Mouse (Mus musculus): ENCODE measurements around the gene Clk4. TPM values are rescaled to one million over a fixed set of nuclear protein-coding genes. Genes with fewer than 3 reads are reported as not detected.
A peak's percentile ranks its signal among the peaks of the same experiment; 100 is the strongest.

Gene Clk4
- polyA plus RNA-seq, 1 experiment: 201 TPM

DNA sequence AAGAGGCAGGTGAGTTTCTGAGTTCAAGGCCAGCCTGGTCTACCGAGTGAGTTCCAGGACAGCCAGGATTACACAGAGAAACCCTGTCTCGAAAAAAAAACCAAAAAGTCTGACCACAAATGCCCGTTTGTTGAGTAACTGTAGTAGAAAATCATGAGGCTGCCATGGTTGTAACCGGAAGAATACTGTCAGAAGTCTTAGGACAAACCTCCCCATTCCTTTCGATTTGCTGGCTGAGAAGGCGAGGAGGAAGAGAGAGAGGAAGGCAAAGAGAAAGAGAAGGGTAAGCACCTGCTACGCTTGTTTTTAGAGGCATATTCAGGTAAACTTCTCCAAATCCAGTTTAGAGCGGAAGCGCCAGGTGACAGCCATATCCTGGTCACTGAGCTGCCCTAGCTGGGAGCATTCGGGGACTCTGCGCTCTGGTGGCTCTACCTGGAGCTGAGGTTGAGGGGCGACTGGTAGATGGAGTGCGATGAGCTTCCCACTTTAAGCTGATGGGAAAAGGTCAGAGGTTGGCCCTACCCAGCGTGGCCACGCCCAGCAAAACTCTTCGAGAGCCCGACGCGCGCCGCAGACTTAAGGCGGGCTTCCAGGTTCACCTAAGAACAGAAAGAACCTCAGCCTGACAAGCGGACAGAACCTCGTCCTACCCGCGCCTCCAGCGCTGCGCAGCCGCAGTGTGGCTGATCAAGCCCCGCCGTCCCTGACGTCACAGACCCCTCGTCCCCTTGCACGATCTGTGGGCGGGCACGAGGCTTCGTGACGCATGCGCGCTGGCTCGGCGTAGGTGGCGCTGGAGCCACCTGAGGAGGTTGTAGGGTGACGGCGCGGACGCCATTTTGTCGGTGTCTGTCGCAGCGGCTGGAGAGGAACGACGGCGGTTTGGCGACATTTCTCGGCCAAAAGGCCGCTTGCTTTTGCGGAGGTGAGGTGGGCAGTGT, 1.1 kb downstream of the Clk4 start, which contains the start of gene BC049762:
BC049762 (minus strand) TSS at position 705 of the 944 bp plus-strand sequence.
- peak; percentile 99 for DNase-seq
- TF ChIP-seq POLR2A (IDR thresholded peaks at IDR 0.05; ENCODE audit: borderline replicate concordance, insufficient read depth, low read length): peak; percentile 99
- no peak for TF ChIP-seq CTCF (IDR thresholded peaks at IDR 0.05; ENCODE audit: borderline replicate concordance, insufficient read depth, low read depth, low read length)
- 6% methylated on average over 57 of the region's 57 CpGs for WGBS

DNA sequence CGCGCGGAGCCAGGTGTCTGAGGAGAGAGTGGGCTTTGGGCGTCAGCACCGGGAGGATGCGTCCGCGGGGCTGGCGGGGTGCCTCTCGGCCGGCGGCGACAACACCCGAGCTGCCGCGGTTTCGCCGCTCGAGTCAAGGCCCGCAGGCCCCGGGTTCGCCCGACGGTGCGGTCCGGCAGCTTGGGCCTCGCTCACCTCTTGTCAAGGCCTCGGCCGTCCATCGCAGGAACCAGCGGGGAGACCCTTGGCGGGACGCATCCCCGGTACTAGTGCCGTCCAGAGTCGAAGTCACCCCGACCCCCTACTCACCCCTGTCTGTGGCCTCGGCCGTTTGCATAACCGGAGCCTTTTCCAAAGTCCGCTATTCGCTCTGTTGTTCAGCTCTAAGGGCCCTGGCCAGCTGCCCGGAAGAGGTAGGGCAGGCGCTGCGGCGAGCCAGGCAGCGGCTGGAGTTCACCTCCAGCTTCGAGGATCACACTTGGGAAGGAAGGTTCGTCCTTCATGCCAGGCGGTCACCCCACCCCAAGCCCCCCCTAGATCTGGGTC, 1.8 kb downstream of the Clk4 start:
- TF ChIP-seq POLR2A (IDR thresholded peaks at IDR 0.05; ENCODE audit: borderline replicate concordance, insufficient read depth, low read length) (no peak), CTCF (IDR thresholded peaks at IDR 0.05; ENCODE audit: borderline replicate concordance, insufficient read depth, low read depth, low read length) (no peak)
- WGBS: under 1% methylated on average over 50 of the region's 50 CpGs
- peak overlapping the region; percentile 89 for H3K27ac ChIP-seq (ENCODE audit: insufficient read depth, low read length)
- peak in 1 of 2 experiments; percentile 70 for DNase-seq
- peaks cover 6% of the 10 kb centered on the region; the same call in 1 of the 2 replicates for H3K4me1 ChIP-seq (ENCODE audit: control insufficient read depth, insufficient read depth, low read length)
- peak overlapping the region; percentile 82 for H3K4me3 ChIP-seq (replicated peaks; ENCODE audit: insufficient read depth, low read depth, low read length)
- no peaks in the 10 kb centered on the region for H3K27me3 ChIP-seq (ENCODE audit: control insufficient read depth, insufficient read depth, low read length)

More for the DNA sequence above, 1.1 kb downstream of the Clk4 start, which contains the start of gene BC049762:
- peak within 1 kb of the TSS; percentile 89 for H3K27ac ChIP-seq (ENCODE audit: insufficient read depth, low read length)
- H3K4me3 ChIP-seq (replicated peaks; ENCODE audit: insufficient read depth, low read depth, low read length): peak within 1 kb of the TSS; percentile 82
- no peaks in the 10 kb centered on the region for H3K27me3 ChIP-seq (ENCODE audit: control insufficient read depth, insufficient read depth, low read length)
- H3K4me1 ChIP-seq (ENCODE audit: control insufficient read depth, insufficient read depth, low read length): peaks cover 6% of the 10 kb centered on the region; the same call in 1 of the 2 replicates

DNA sequence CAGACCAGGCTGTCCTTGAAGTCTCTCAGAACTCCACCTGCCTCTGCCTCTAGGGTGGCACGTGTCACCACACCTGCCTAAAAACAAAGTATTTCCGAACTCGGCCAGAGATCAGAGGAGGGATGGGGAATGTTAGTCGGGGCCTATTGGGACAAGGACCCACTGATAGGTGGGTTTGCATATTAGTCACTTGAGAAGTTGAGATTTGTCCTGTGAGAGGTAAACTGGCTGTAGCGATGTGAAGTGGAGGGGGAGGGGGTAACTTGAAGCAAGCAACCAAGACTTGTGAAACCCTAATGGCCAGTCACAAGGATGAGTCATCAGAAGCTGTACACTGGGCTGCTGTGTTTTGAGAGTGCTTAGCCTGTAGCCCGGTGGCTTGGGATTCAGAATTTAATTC, 2.8 kb downstream of the Clk4 start:
- H3K4me1 ChIP-seq (ENCODE audit: control insufficient read depth, insufficient read depth, low read length): peaks cover 6% of the 10 kb centered on the region; the same call in 1 of the 2 replicates
- no peak overlapping the region for H3K27ac ChIP-seq (ENCODE audit: insufficient read depth, low read length)
- H3K27me3 ChIP-seq (ENCODE audit: control insufficient read depth, insufficient read depth, low read length): no peaks in the 10 kb centered on the region
- 10% methylated on average over 6 of the region's 6 CpGs for WGBS
- peak overlapping the region; percentile 82 for H3K4me3 ChIP-seq (replicated peaks; ENCODE audit: insufficient read depth, low read depth, low read length)
- TF ChIP-seq POLR2A (IDR thresholded peaks at IDR 0.05; ENCODE audit: borderline replicate concordance, insufficient read depth, low read length) (no peak), CTCF (IDR thresholded peaks at IDR 0.05; ENCODE audit: borderline replicate concordance, insufficient read depth, low read depth, low read length) (no peak)
- peak in 1 of 2 experiments; percentile 26 for DNase-seq

DNA sequence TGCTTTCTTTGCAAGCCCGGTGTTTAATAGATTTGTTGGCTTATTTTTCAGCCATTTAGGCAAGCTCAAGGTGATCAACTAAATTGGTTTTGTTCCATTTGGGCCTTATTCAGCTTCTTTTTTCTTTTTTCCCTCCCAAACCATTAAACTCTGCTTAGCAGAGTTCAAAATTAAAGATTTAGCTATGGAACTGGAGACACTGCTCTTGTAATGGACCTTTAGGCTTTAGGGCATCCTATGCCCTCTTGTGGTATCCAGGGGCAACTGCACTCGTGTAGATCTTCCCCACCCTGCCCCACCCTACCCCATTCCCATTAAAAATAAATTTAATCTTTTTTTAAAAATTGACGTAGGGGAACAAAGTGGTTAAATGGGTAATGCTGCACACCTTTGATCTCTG, 3.8 kb downstream of the Clk4 start:
- TF ChIP-seq CTCF (IDR thresholded peaks at IDR 0.05; ENCODE audit: borderline replicate concordance, insufficient read depth, low read depth, low read length): peak; percentile 57; the same call in 1 of the 2 replicates
- TF ChIP-seq POLR2A (IDR thresholded peaks at IDR 0.05; ENCODE audit: borderline replicate concordance, insufficient read depth, low read length): no peak
- Histone ChIP-seq H3K27me3 (ENCODE audit: control insufficient read depth, insufficient read depth, low read length) (no peaks in the 10 kb centered on the region), H3K27ac (ENCODE audit: insufficient read depth, low read length) (no peak overlapping the region), H3K4me3 (replicated peaks; ENCODE audit: insufficient read depth, low read depth, low read length) (peak overlapping the region; percentile 24), H3K4me1 (ENCODE audit: control insufficient read depth, insufficient read depth, low read length) (peaks cover 7% of the 10 kb centered on the region)
- WGBS: 29% methylated on average over 3 of the region's 3 CpGs
- peak; percentile 32 to 41 for DNase-seq

DNA sequence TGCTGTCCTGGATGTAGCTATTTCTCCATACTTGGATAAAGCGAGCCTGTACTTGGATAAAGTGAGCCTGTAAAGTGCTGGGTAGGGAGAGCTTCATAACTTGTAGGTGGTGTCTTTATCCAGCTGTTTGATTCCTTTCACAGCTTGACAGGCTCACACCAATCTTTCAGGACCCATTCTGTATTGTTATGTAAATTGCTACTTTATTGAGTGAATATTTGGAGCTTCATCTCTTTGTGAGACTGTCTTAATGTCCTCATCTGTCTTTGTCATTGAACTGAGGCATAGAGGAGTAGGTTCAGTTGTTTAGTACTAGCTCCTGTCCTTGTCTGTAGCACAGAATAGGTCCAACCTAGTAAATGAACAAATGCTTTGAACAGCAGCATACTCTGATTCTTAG, 12.9 kb downstream of the Clk4 start:
- H3K4me3 ChIP-seq (replicated peaks; ENCODE audit: insufficient read depth, low read depth, low read length): no peak overlapping the region
- WGBS: 72% methylated on average over 1 of the region's 1 CpGs
- no peak overlapping the region for H3K27ac ChIP-seq (ENCODE audit: insufficient read depth, low read length)
- H3K4me1 ChIP-seq (ENCODE audit: control insufficient read depth, insufficient read depth, low read length): peaks cover 6% of the 10 kb centered on the region
- DNase-seq: no peak
- H3K27me3 ChIP-seq (ENCODE audit: control insufficient read depth, insufficient read depth, low read length): no peaks in the 10 kb centered on the region
- TF ChIP-seq CTCF (IDR thresholded peaks at IDR 0.05; ENCODE audit: borderline replicate concordance, insufficient read depth, low read depth, low read length): no peak
- no peak for TF ChIP-seq POLR2A (IDR thresholded peaks at IDR 0.05; ENCODE audit: borderline replicate concordance, insufficient read depth, low read length)

DNA sequence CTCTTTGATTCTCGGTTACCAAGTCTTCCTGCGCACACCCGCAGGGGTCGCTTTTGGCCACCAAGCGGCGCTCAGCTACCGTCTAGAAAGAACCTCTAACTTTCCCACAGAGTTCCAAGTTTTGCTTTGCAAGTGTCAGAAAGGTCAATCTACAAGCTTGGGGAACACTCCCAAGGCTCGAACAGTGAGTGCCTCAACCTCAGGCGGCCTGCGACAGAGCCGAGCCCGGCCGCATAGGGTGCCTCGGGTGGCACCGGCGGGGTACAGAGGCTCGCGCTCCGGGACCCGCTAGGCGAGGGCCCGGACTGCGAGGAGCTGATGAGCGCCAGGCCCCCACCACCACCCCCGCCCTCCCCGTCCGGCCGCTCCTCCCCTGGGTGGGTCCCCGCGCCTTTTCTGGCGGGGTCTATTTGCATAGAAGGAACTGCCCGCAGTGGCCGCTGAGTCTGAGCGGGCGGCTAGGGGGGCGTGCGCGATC, 28.1 kb downstream of the Clk4 start, which contains the start of gene Col23a1:
Col23a1 (plus strand) TSS at position 357 of the 478 bp plus-strand sequence.
- Histone ChIP-seq H3K4me1 (ENCODE audit: control insufficient read depth, insufficient read depth, low read length) (no peaks in the 10 kb centered on the region), H3K27ac (ENCODE audit: insufficient read depth, low read length) (no peak within 1 kb of the TSS), H3K27me3 (ENCODE audit: control insufficient read depth, insufficient read depth, low read length) (peaks cover 2% of the 10 kb centered on the region; the same call in 1 of the 2 replicates), H3K4me3 (replicated peaks; ENCODE audit: insufficient read depth, low read depth, low read length) (peak within 1 kb of the TSS; percentile 34)
- DNase-seq: peak; percentile 46 to 55
- under 1% methylated on average over 37 of the region's 38 CpGs for WGBS
- TF ChIP-seq CTCF (IDR thresholded peaks at IDR 0.05; ENCODE audit: borderline replicate concordance, insufficient read depth, low read depth, low read length): peak; percentile 69
- TF ChIP-seq POLR2A (IDR thresholded peaks at IDR 0.05; ENCODE audit: borderline replicate concordance, insufficient read depth, low read length): no peak

DNA sequence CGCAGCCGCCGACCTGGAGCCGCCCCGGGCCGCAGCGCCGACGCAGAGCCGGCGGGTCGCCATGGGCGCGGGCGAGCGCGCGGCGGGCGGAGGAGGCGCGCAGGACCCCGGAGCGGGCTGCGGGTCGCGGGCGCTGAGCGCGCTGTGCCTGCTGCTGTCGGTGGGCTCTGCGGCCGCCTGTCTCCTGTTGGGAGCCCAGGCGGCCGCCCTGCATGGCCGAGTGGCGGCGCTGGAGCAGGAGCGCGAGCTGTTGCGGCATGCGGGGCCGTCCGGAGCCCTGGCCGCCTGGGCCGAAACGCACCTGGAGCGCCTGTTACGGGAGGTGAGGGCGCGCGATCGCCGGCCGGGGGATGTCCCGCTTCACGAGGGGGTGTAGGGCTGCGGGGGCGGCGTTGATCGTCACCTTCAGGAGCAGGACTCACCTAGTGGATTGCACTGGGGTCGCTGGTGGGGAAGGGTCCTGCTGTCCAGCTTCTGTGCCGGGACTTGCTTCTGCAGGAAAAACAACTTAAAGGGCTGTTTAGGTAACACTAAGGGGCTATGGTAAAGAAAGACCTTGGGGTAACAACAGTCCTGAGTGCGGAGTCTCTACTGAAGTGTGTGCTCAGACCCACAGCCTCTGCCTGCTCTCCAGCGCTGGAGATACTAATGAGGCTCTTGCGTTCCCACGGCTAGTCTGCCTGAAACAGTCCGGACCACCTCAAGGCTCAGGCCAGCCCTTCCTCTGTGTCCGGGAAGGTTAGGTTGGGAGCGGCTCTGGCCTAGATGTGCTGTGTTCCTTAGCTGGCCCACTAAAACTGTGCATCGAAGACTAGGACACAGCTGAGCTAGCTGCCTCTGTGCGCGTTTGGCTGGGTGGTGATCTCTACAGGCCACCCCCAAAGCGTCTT, 28.8 kb downstream of the Clk4 start:
- H3K4me3 ChIP-seq (replicated peaks; ENCODE audit: insufficient read depth, low read depth, low read length): no peak overlapping the region
- no peak overlapping the region for H3K27ac ChIP-seq (ENCODE audit: insufficient read depth, low read length)
- DNase-seq: peak in 1 of 2 experiments; percentile 19
- H3K4me1 ChIP-seq (ENCODE audit: control insufficient read depth, insufficient read depth, low read length): no peaks in the 10 kb centered on the region
- peaks cover 2% of the 10 kb centered on the region; the same call in 1 of the 2 replicates for H3K27me3 ChIP-seq (ENCODE audit: control insufficient read depth, insufficient read depth, low read length)
- WGBS: 7% methylated on average over 68 of the region's 74 CpGs
- no peak for TF ChIP-seq POLR2A (IDR thresholded peaks at IDR 0.05; ENCODE audit: borderline replicate concordance, insufficient read depth, low read length)
- no peak for TF ChIP-seq CTCF (IDR thresholded peaks at IDR 0.05; ENCODE audit: borderline replicate concordance, insufficient read depth, low read depth, low read length)

Data from cerebellum, adult 2 months (tissue).